Mouse (Mus musculus) forebrain, embryonic 15.5 days (tissue): Measurements from ENCODE around the gene Unc79. TPM values are rescaled to one million over a fixed set of nuclear protein-coding genes. Genes with fewer than 3 reads are reported as not detected.

Experiments used
- ATAC-seq: fragments of 200-750 bp; cut with Nextera tagmentation; replicated peaks from 2 replicates; pipeline ENCODE4 v1.8.0; 2017; ENCODE audit warnings: mild to moderate bottlenecking, moderate TSS enrichment, moderate library complexity
- H3K27ac ChIP-seq: fragments of 300-500 bp; sonication (generic); replicated peaks from 2 replicates; pipeline ENCODE4 v1.5.1; 2015; ENCODE audit warnings: mild to moderate bottlenecking, inconsistent platforms
- H3K27me3 ChIP-seq: fragments of 300-500 bp; sonication (generic); 2 replicates; pipeline ENCODE4 v1.6.1; 2015; ENCODE audit warnings: inconsistent platforms
- H3K36me3 ChIP-seq: fragments of 300-500 bp; sonication (generic); 2 replicates; pipeline ENCODE4 v1.6.1; 2015; ENCODE audit warnings: mild to moderate bottlenecking, inconsistent platforms
- H3K4me1 ChIP-seq: fragments of 300-500 bp; sonication (generic); 2 replicates; pipeline ENCODE4 v1.6.1; 2015; ENCODE audit warnings: inconsistent platforms
- H3K4me2 ChIP-seq: fragments of 300-500 bp; sonication (generic); replicated peaks from 2 replicates; pipeline ENCODE4 v1.6.1; 2015; ENCODE audit warnings: mild to moderate bottlenecking, inconsistent platforms
- H3K4me3 ChIP-seq: fragments of 300-500 bp; sonication (generic); 2 replicates; pipeline ENCODE4 v1.5.1; 2015; ENCODE audit warnings: mild to moderate bottlenecking, inconsistent platforms
- H3K9ac ChIP-seq: fragments of 300-500 bp; sonication (generic); replicated peaks from 2 replicates; pipeline ENCODE4 v1.6.1; 2015; ENCODE audit warnings: mild to moderate bottlenecking, inconsistent platforms
- H3K9me3 ChIP-seq: fragments of 300-500 bp; sonication (generic); 2 replicates; pipeline ENCODE4 v1.6.1; 2016; ENCODE audit warnings: inconsistent platforms
- WGBS: fragments of 180-500 bp; shearing (Covaris S2); methylation state at CpG from one replicate; pipeline ENCODE4 v1.1.7; 2015; ENCODE audit warnings: mixed read lengths; 5-methylcytosine and 5-hydroxymethylcytosine counted together
- microRNA-seq: library from miRNA; unstranded; fragments of <30 nt; microRNA quantifications from one replicate; pipeline ENCODE4, GENCODE M21; 2016
- polyA plus RNA-seq: library from polyadenylated mRNA; unstranded; fragments of >200 nt; fragmentation: Nextera tagmentation; extraction: Ambion mirVana; gene quantifications from 2 replicates; pipeline ENCODE4 v1.2.1, GENCODE M21; 2015

Gene Unc79
- polyA plus RNA-seq, 1 experiment from 2014 or later: 7.9 TPM

- H3K4me2 ChIP-seq: no peak overlapping the region
- H3K27ac ChIP-seq: no peak overlapping the region
- no peaks in the 10 kb centered on the region for H3K36me3 ChIP-seq
- 82% methylated on average over 6 of the region's 6 CpGs for WGBS
- no peak for ATAC-seq
- no peak overlapping the region for H3K4me3 ChIP-seq
- H3K9ac ChIP-seq: no peak overlapping the region
- H3K9me3 ChIP-seq: no peaks in the 10 kb centered on the region
- H3K4me1 ChIP-seq: peaks cover 12% of the 10 kb centered on the region
- H3K27me3 ChIP-seq: no peaks in the 10 kb centered on the region
Measured at GRCm38 (mm10) chr12:103215877-103216610, 267.4 kb downstream of the Unc79 start.

DNA sequence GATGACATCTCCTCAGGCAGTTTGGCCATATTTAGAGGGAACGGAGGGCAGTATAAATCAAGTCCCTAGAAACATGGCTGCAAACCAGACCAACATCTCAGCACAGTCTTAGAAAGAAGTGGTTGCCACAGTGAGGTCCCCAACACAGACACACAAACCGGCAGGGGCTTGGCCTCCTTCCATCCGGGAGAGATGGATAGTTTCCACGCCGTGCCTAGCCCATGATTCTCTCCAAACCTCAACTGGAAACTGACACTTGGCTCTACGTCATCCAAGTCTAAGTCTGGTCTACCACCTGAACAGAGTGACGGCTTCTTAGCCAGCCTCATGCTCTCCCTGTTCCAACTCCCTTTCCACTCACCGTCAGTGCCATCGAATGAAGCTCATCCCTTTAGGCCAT, 275.0 kb downstream of the Unc79 start:
- ATAC-seq: no peak
- H3K36me3 ChIP-seq: no peaks in the 10 kb centered on the region
- H3K4me2 ChIP-seq: no peak overlapping the region
- no peaks in the 10 kb centered on the region for H3K9me3 ChIP-seq
- no peak overlapping the region for H3K9ac ChIP-seq
- H3K27ac ChIP-seq: no peak overlapping the region
- WGBS: 88% methylated on average over 9 of the region's 9 CpGs
- H3K4me1 ChIP-seq: no peaks in the 10 kb centered on the region
- no peaks in the 10 kb centered on the region for H3K27me3 ChIP-seq
- no peak overlapping the region for H3K4me3 ChIP-seq

DNA sequence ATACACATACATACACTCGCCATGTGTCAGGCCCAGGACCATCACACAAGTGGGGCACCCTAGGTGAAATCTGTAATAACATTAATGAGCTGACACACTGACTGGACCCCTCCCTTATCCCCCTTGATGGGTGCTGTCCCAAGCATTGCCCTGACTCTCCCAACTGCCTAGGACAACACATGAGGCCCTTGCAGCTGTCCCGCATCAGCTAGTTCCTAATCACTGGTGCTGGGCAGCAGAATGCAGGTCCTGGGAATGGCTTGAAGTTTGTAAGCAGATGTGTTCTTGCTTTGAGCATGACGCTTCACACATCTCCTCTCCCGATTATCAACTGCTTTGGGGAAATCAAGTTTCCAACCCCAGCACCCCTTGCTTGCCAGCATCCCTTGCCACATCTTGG, 277.5 kb downstream of the Unc79 start:
- no peak overlapping the region for H3K4me3 ChIP-seq
- H3K36me3 ChIP-seq: no peaks in the 10 kb centered on the region
- no peaks in the 10 kb centered on the region for H3K4me1 ChIP-seq
- WGBS: 65% methylated on average over 4 of the region's 4 CpGs
- no peaks in the 10 kb centered on the region for H3K27me3 ChIP-seq
- no peak for ATAC-seq
- H3K9ac ChIP-seq: no peak overlapping the region
- H3K9me3 ChIP-seq: no peaks in the 10 kb centered on the region
- no peak overlapping the region for H3K4me2 ChIP-seq
- no peak overlapping the region for H3K27ac ChIP-seq

- ATAC-seq: no peak
- 84% methylated on average over 4 of the region's 4 CpGs for WGBS
- Histone ChIP-seq H3K36me3 (no peaks in the 10 kb centered on the region), H3K4me2 (no peak overlapping the region), H3K27ac (no peak overlapping the region), H3K9me3 (no peaks in the 10 kb centered on the region), H3K4me3 (no peak overlapping the region), H3K27me3 (no peaks in the 10 kb centered on the region), H3K4me1 (no peaks in the 10 kb centered on the region), H3K9ac (no peak overlapping the region)
Measured at GRCm38 (mm10) chr12:103229058-103229457, 280.4 kb downstream of the Unc79 start.

Small RNA genes lying within 50 kb of the gene (microRNA-seq; reads per million reads assigned to microRNA genes)
- gene Gm44324: not detected

Other genes with a start within 250 kb of the Unc79 start
- 58.7 and 59.1 TPM in 2 replicates for gene Itpk1, start 243.9 kb upstream of the Unc79 start, polyA plus RNA-seq
- 48.9 and 53.2 TPM in 2 replicates for gene Moap1, start 205.2 kb upstream of the Unc79 start, polyA plus RNA-seq
- gene Tmem251, start 205.1 kb upstream of the Unc79 start, polyA plus RNA-seq: 11.4 and 12.7 TPM in 2 replicates
- not detected in 2 replicates for gene Gm28051, start 191.1 kb upstream of the Unc79 start, polyA plus RNA-seq
- gene Gon7, start 191.1 kb upstream of the Unc79 start, polyA plus RNA-seq: 42.4 and 45.4 TPM in 2 replicates
- gene Ubr7, start 190.9 kb upstream of the Unc79 start, polyA plus RNA-seq: 41.1 and 43.0 TPM in 2 replicates
- 37.6 and 37.8 TPM in 2 replicates for gene Gm20604, start 190.2 kb upstream of the Unc79 start, polyA plus RNA-seq
- gene Btbd7, start 70.4 kb upstream of the Unc79 start, polyA plus RNA-seq: 17.8 and 19.7 TPM in 2 replicates
- not detected in 2 replicates for gene Cox8c, start 49.5 kb upstream of the Unc79 start, polyA plus RNA-seq